Mouse (Mus musculus) ovary, postnatal 14 days (tissue): ENCODE results near the gene Vma21-ps.
"Not testable (repeated sequence)": the region's sequence is repeated elsewhere in the genome, so short reads cannot be mapped to it uniquely, and the experiment has no call there.

Experiments
- DNase-seq: peaks from one replicate; pipeline ENCODE4 v3.0.0; 2022; ENCODE audit warnings: low spot score

Vma21-ps gene

DNA sequence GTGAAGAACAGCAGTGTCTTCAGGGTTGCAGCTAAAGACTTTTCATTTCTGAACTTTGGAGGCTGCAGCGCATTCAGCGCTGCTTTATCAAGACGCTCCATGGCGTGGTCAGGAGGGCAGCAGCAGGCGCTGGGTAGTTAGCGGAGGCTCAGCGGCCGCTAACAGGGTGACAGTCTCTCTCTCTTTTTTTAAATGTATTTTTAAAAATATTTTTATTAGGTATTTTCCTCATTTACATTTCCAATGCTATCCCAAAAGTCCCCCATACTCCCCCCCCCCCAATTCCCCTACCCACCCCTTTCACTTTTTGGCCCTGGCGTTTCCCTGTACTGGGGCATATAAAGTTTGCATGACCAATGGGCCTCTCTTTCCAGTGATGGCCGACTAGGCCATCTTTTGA lies at the start of gene Vma21-ps:
Gene Vma21-ps, minus strand, starts transcription at position 101 of the 400 bp plus-strand sequence.
- not testable (repeated sequence) for DNase-seq

DNA sequence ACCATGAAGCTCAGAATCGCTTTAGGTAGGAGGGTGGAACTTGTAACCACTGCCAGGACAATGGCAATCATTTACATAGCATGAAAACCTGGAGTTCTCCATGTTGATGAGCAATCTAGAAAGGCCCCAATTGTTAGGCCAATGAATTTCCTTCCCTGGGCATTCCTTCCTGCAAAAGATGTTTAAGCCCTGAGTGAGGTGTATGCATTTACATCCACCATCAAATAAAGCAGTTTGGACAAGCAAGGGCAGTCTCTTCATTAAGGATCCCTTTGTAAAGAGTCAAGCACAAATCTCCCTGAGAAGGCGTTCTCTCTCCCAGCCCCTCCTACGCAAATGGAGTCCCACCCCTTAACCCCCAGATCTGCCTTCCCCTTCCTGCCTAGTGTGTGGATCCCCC lies 46.0 kb upstream of the Vma21-ps start:
- DNase-seq, result no peak

DNA sequence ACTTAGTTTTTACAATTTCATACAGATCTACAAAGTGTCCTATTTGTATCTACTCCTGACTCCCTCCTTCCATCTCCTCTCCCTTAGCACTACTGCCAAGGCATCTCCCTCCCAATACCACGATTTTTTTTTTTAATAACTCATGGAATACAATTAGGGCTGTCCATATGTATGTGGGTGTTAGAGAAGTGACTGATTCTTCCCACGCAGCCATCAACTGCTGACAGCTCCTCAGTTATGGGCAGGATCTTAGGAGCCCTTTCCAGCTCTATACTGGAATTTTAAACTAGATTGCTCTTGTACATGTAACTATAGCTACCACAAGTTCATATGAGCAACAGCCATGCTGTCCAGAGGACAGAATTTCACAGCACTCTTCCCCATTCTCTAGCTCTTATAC lies 33.6 kb upstream of the Vma21-ps start:
- DNase-seq, result no peak

DNA sequence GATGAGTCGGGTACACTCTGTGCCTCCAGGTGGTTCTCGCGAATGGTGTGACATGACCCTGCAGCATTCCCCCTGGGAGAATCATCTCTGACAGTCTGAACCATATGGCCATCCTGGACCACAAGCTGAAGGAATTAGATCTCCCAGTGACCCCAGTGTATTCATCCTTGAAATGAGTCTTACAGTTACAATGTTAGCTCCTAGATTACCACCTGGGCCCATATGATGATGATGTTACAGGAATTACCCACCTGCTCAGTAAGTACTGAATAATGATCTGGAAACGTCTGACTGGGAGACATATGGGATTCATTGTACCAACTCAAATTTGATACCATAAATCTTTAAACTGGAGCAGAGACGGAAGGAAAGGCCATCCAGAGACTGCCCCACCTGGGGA lies 29.4 kb upstream of the Vma21-ps start:
- DNase-seq, result no peak

DNA sequence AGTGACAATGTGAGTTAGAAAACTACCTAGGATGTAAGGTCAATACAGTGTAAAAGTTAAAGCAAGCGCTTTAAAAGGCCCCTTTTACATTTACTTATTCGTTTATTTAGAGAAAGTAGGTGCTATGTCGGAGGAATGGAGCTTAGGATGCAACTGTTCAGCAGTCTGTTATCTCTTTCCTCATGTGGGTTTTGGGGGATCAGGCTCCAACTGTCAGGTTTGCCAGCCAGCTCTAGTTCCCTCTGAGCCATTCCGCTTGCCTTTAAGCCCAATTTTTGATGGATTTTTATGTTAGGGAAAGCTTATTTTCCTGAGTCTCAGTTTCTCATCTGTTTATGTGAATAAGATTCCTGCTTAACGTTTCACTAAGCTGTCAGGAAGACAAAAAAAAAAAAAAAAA lies 22.3 kb upstream of the Vma21-ps start:
- no peak for DNase-seq

DNA sequence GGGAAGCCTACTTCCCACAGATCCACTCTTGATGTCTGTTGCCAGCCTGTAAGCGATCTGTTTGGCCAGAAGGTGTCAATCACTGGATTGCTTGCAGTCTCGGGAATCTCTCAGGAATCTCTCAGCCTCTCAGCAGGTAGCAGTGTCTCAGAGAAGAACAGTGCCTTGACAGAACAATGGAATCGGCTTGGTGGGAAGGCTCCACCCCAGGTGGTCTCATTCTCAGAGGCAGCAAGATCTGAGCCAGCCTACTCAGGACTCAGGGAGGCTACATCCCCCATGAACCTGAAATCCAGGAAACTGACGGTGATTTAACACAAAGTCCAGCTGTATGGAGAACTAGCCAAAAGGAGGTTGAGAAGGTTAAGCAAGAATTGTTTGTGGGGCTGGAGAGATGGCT lies 20.5 kb upstream of the Vma21-ps start:
- no peak for DNase-seq

DNA sequence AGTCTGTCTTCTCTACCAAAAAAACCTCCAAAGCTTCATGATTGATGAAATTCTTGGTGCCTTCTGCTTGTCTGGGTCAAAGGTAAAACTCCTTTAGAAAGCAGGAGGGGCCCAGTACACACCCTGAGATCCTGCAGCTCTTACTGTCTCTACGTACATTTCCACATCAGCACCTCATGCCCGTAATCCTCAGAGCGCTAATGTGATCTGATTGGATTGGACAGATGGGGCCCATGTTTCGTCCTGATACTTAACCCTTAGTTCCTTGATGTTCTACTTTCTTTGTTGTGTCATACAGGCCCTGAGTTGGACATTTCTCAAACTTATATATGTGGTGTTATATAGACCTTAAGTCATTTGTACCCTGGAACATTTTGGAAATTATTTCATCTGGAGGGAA lies 9.6 kb downstream of the Vma21-ps start:
- DNase-seq, result no peak

DNA sequence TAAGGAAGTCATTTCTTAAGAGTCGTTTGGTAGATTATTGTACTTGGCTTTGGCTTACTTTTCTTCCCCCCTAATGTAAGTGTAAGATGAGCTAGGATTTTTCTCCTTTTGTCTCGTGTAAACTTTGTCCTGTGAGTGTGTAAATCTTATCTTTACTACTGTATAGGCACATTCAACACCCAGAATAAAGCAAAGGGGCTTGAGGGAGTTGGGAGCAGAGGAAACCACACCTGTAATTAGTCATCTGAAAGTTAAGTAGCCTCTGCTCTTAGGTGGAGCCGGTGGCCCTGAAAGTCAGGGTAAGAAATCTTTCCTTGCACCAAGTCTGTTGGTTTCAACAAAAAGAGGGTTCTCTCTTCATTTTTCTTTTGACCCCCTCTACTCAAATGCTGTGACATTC lies 23.6 kb downstream of the Vma21-ps start:
- DNase-seq, result no peak

DNA sequence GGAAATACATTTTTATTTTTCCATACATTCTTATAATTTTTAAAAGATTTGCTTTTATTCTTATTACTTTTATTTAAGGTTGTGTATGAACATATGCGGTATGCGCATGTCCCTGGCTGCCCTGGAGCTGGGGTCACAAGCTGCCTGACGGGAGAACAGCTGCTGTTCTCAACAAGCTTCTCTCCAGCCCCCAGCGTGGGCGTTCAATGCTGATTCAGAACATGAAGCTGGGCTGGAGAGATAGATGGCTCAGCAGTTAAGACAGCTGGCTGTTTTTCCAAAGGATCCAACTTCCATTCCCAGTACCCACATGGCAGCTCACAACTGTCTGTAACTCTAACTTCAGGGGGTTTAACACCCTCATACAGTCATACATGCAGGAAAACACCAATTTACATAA lies 35.7 kb downstream of the Vma21-ps start:
- no peak for DNase-seq

DNA sequence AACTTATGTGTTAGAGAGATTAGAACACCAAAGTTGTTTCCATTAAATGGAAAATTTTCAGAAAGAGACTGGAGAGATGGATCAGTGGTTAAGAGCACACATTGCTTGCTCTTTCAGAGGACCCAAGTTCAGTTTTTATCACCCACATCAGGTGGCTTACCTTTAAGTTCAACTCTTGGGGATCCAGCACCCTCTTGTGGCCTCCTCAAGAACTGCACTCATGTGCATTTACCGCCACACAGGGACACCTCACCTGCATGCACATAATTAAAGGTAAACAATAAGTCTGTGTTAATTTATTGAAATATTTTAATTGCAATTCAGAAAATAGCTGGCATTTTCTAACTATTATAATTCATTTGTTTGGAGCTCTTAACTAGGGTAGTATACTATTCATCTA lies 37.3 kb downstream of the Vma21-ps start:
- DNase-seq, result no peak
